Mouse (Mus musculus) activated CD4-positive, CD25-positive, alpha-beta regulatory T cell, adult 4 months (primary cell): ENCODE data around the gene Ptpn13. TPM values are rescaled to one million over a fixed set of nuclear protein-coding genes. Genes with fewer than 3 reads are reported as not detected.

Experiments used
- ATAC-seq: one replicate; pipeline ENCODE4 v1.8.0; 2017
- polyA plus RNA-seq, 2 experiments: library from polyadenylated mRNA; unstranded; fragments of 100-300 nt; shearing (Covaris generic); gene quantifications; one replicate each; pipeline ENCODE4 v1.2.1; 2017

Ptpn13 gene
- polyA plus RNA-seq: 10 to 100 TPM; 19.6 to 20.3 TPM

DNA sequence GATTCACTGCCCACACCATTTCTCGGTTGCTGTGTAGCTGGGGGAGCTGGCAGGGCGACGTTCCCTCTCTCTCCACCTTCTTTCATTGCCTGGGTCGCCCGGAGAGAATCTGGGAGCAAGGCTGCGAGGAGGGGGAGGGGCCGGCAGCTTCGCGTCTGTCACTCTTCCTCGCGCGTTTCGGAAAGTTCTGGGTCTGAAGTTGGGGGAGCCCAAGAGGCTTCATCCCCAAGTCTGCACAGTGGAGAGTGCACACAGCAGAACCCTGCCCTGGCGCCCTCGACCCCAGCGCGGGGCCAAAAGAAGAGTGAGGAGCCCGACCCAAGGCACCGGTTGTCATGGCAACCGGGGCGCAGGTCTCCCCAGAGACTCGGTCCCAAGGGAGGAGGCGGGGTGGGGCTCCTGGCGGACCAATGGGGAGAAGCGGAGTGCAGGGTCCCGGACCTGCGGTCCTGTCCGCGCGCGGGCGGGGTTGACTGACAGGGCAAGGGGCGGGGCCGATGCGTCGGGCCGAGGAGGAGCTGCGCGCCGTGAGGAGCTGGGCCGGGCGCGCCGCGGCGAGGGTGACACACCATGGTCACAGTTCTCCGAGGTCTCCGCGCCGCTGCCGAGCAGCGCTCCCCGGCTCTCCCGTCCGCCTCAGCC is at the start of gene Ptpn13:
Gene Ptpn13 (plus strand): TSS at position 515 of the 642 bp plus-strand sequence.
- ATAC-seq: peak; percentile 96

DNA sequence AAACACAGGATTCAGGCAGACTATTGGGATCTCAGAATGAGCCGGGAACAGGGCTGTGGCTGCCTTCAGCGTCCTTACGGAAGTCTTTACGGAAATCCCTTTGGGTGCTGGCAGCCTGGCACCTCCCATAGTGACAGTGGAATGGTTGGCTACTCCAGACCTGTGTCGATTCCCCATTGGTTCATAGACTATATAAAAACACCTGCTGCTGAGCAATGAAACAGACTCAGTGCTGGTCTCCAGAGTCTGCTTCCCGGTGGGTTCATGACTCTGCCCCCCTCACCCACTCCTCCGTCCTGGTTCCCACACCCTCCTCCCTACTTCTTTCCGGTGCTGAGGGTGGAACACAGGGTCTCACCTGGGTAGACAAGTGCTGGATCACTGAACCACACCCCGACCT is 49.8 kb upstream of the Ptpn13 start:
- no peak for ATAC-seq

GRCm38 (mm10) chr5:103376354-103377295 is 48.4 kb upstream of the Ptpn13 start:
- ATAC-seq: peak; percentile 53

DNA sequence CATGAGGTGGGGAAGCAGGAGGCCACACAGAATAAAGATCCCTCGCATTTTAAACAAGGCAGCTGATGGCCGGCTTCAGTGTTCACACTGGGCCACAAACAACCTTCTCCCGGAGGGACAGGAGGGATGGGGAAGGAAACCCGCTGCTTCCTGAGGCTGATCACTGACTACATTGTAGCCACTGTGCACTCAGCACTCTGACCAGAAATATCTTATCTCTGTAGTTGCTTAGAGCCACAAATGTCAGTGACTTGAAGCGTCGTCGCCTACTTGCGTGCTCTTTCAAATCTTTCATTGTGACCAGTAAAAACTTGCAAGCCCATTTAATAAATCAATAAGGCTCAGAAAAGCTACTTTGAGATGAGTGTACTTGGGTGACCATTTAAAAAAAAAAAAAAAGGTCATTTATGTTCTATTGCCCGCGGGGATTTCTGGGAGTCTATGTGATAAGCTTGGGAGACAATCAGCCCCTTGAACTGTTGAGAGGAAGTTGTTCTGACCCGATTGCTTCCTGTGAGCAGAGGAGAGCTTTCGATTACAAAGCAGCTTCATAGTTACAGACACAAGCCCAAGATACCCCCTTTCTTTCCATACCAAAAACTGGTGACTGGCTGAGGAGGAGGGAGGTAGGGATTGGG is 47.4 kb upstream of the Ptpn13 start:
- peak; percentile 68 for ATAC-seq

DNA sequence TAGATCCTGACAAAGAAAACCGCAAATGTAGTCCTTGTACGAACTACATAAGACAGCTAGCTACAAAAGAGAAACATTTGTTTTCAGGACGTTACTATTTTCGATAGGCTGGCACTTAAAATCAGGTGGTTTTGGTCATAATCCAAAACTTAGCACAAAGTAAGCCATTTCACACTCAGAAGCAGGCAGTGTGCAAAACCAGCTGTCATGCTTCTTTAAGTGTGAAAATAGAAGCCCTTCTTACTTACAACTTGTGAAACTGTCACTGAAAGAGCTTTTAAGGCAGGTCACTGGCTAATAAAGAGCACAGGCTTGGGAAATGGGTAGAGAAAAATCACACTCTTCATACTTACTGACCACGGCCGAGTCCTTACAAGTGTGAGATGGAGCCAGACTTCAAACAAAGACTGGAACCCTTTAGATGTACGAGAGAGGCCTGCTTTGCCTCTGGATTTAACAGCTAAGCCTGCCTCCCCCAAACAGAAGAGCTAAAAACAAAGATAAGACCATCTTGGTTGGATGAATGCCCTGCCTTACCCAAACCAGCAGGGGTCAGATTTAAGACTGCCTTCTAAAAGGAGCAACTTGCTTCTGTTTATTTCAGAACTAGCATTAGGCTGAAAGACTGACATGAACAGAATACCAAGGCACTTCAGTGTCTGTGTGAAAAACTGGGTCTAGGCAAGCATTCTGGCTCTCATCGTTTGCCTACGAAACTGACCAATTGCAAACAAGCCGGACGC is 44.0 kb upstream of the Ptpn13 start:
- ATAC-seq: no peak

- no peak for ATAC-seq
These were observed 42.0 kb upstream of the Ptpn13 start for GRCm38 (mm10) chr5:103382951-103383350.

GRCm38 (mm10) chr5:103384021-103384420 is 41.0 kb upstream of the Ptpn13 start:
- no peak for ATAC-seq

- ATAC-seq: no peak
These were observed 37.4 kb upstream of the Ptpn13 start for GRCm38 (mm10) chr5:103387540-103388026.

DNA sequence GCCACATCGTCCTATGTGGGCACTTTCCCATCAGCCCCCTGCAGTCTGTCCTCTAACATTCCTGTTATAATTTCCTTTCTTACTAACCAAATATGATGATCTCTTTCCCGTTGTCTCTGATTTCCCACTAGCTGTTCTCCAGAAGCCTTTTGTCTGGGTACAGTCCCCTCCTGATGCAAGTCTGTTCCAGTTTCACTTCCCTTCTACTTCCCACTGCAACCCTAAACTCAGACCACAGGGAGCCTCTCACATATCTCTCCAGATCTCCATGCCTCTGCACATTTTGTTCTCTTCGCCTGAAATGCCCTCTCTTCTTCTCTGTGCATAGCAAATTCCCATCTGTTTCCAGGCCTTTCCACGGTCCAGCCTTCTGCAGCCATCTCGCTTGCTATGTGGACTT is 35.6 kb upstream of the Ptpn13 start:
- ATAC-seq: no peak

DNA sequence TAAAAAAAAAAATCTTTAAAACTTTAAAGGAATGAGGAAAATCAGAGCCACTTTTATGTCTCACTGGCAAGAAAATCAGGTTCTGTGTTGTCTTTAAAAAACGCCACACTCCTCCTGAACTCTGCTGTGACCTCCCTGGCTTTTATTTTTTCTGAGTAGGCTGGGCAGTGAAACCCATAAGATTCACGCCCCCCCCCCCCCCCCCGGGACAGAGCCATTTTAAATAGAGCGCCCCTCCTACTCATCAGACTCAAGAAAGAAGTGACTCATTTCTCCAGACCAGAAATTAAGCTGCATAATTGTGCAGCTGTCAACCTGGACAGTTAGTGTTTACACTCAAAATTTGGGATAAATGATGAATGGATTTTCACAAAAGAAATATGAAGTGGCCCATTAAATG is 31.8 kb upstream of the Ptpn13 start:
- no peak for ATAC-seq

GRCm38 (mm10) chr5:103393752-103394151 is 31.2 kb upstream of the Ptpn13 start:
- ATAC-seq: no peak

- ATAC-seq: no peak
These were observed 29.3 kb upstream of the Ptpn13 start for GRCm38 (mm10) chr5:103395683-103396082.

DNA sequence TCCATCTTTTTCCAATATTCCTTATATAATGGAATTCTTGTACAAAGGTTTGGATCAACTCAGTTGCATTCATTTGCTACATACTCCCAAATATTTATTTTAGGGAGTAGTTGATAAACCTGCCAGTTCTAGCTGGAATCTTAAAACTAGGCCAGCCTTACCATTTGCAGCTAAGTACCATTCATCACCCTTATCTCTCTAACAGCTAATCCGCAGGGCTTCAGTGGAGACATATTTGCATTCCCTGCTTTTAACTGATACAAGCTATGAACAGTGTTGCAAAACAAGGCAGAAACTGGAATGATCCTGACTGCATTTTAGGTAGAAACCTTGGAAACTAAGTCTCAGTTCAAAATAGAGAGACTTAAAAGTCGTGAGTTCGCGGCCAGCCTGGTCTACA is 27.6 kb upstream of the Ptpn13 start:
- ATAC-seq: no peak

- peak; percentile 90 for ATAC-seq
These were observed 20.6 kb upstream of the Ptpn13 start for GRCm38 (mm10) chr5:103404213-103404968.

GRCm38 (mm10) chr5:103405921-103406320 is 19.1 kb upstream of the Ptpn13 start:
- no peak for ATAC-seq

- ATAC-seq: no peak
These were observed 12.8 kb upstream of the Ptpn13 start for GRCm38 (mm10) chr5:103412020-103412747.

GRCm38 (mm10) chr5:103414542-103414941 is 10.4 kb upstream of the Ptpn13 start:
- ATAC-seq: no peak

- ATAC-seq: no peak
These were observed 7.0 kb upstream of the Ptpn13 start for GRCm38 (mm10) chr5:103418009-103418408.

DNA sequence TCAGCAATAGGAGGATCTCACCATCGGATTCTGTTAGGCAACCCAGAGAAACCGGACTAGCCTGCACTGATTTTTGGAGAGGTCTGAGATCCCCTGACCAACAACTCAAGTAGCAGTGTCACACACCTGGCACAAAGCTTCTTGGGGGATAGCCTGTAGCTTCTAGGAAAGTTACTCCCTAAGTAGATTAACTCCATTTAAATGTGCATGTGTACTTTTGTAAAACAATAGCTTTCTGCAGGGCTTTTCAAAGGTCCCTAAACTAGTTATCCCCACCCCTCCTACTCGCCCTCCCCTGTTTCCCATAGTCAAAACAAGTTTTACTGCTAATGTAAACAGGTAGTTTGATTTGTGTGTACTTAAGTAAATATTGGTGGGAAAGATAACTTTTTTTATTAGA is 6.1 kb upstream of the Ptpn13 start:
- no peak for ATAC-seq

GRCm38 (mm10) chr5:103420568-103420967 is 4.4 kb upstream of the Ptpn13 start:
- no peak for ATAC-seq

GRCm38 (mm10) chr5:103422609-103423008 is 2.4 kb upstream of the Ptpn13 start:
- ATAC-seq: no peak
